In genomic region chr6:118646265-118647061, GRCm38 (mm10) we compare ENCODE assay signal across 8 mouse cellular contexts.
DNase-seq lines count a peak whose midpoint lies in the region; ATAC-seq lines count a peak whose summit lies in the region.

No protein-coding gene starts in this region.

- no peak overlapping the region for H3K27ac ChIP-seq in forebrain, embryonic 14.5 days (ENCODE audit: low read depth, low read length)
- H3K27ac ChIP-seq in hindbrain, embryonic 14.5 days, result no peak overlapping the region
- H3K27ac ChIP-seq in midbrain, embryonic 12.5 days (replicated peaks), result no peak overlapping the region

- DNase-seq in ZHBTc4 (ENCODE audit: low read depth, low spot score), result peak; percentile 73
- DNase-seq in forebrain, embryonic 14.5 days (ENCODE audit: low spot score), result peak; percentile 84
- DNase-seq in hindbrain, embryonic 14.5 days (ENCODE audit: low spot score), result peak; percentile 81
- peak; percentile 66 to 71 for DNase-seq in left cerebral cortex, postnatal 14 days (ENCODE audit: low spot score in 2 of 2)
- DNase-seq in spleen, postnatal 10 days (ENCODE audit: low spot score in 2 of 2), result peak; percentile 27 to 73

- no peak overlapping the region for H3K9ac ChIP-seq in forebrain, embryonic 14.5 days (ENCODE audit: low read length)
- H3K9ac ChIP-seq in hindbrain, embryonic 14.5 days, result no peak overlapping the region
- H3K9ac ChIP-seq in midbrain, embryonic 12.5 days (replicated peaks), result no peak overlapping the region

- ATAC-seq in cerebellum, adult (ENCODE audit: insufficient number of reproducible peaks, low FRiP score, low TSS enrichment), result peak; percentile 60
- ATAC-seq in forebrain, embryonic 14.5 days, result peak; percentile 76
- peak; percentile 71; the same call in 1 of the 2 replicates for ATAC-seq in hindbrain, embryonic 14.5 days (ENCODE audit: low FRiP score)
- ATAC-seq in midbrain, embryonic 12.5 days (ENCODE audit: low FRiP score, low read depth), result peak; percentile 58
- no peak for ATAC-seq in erythroid progenitor cell, adult 5-6 weeks (replicated peaks; ENCODE audit: low FRiP score, poor library complexity, severe bottlenecking)

- no peaks in the 10 kb centered on the region for H3K4me1 ChIP-seq in forebrain, embryonic 14.5 days (ENCODE audit: control insufficient read depth, insufficient read depth, low read length)
- H3K4me1 ChIP-seq in hindbrain, embryonic 14.5 days (replicated peaks; ENCODE audit: control insufficient read depth, insufficient read depth, low read length), result no peaks in the 10 kb centered on the region
- no peaks in the 10 kb centered on the region for H3K4me1 ChIP-seq in midbrain, embryonic 12.5 days

- H3K27me3 ChIP-seq in forebrain, embryonic 14.5 days (replicated peaks; ENCODE audit: control insufficient read depth, insufficient read depth, low read length), result no peaks in the 10 kb centered on the region
- H3K27me3 ChIP-seq in hindbrain, embryonic 14.5 days (ENCODE audit: control insufficient read depth, insufficient read depth, low read length), result no peaks in the 10 kb centered on the region
- no peaks in the 10 kb centered on the region; the same call in 1 of the 2 replicates for H3K27me3 ChIP-seq in midbrain, embryonic 12.5 days

- no peaks in the 10 kb centered on the region for H3K9me3 ChIP-seq in forebrain, embryonic 14.5 days (replicated peaks; ENCODE audit: control insufficient read depth, low read length)
- H3K9me3 ChIP-seq in hindbrain, embryonic 14.5 days (ENCODE audit: control insufficient read depth, low read length), result no peaks in the 10 kb centered on the region
- H3K9me3 ChIP-seq in midbrain, embryonic 12.5 days, result no peaks in the 10 kb centered on the region

- WGBS in forebrain, embryonic 14.5 days, result 42% methylated on average over 14 of the region's 14 CpGs
- 43% methylated on average over 14 of the region's 14 CpGs for WGBS in hindbrain, embryonic 14.5 days
- WGBS in midbrain, embryonic 12.5 days, result 47% methylated on average over 14 of the region's 14 CpGs

- H3K4me2 ChIP-seq in forebrain, embryonic 14.5 days (ENCODE audit: low read length), result no peak overlapping the region
- no peak overlapping the region for H3K4me2 ChIP-seq in hindbrain, embryonic 14.5 days (replicated peaks)
- H3K4me2 ChIP-seq in midbrain, embryonic 12.5 days (replicated peaks), result no peak overlapping the region

- no peak overlapping the region for H3K4me3 ChIP-seq in forebrain, embryonic 14.5 days (ENCODE audit: low read depth, low read length)
- H3K4me3 ChIP-seq in hindbrain, embryonic 14.5 days (replicated peaks; ENCODE audit: low read length), result no peak overlapping the region
- no peak overlapping the region for H3K4me3 ChIP-seq in midbrain, embryonic 12.5 days

- peaks cover 7% of the 10 kb centered on the region for H3K36me3 ChIP-seq in forebrain, embryonic 14.5 days (ENCODE audit: control insufficient read depth, insufficient read depth, low read length)
- H3K36me3 ChIP-seq in hindbrain, embryonic 14.5 days (replicated peaks; ENCODE audit: control insufficient read depth, insufficient read depth), result peaks cover 19% of the 10 kb centered on the region
- H3K36me3 ChIP-seq in midbrain, embryonic 12.5 days, result no peaks in the 10 kb centered on the region

- intact Hi-C loops in left cerebral cortex, postnatal 14 days (cut with DNase I), result loop anchor here (1.0 to 10.0 kb wide), 4 partner anchors 188 to 538 kb away; no protein-coding TSS in a partner anchor
